In genomic region chr11:4001603-4002002, GRCm38 (mm10) we compare ENCODE assay signal across 9 mouse cellular contexts. TPM values are rescaled to one million over a fixed set of nuclear protein-coding genes. Genes with fewer than 3 reads are reported as not detected.
DNase-seq lines count a peak whose midpoint lies in the region; ATAC-seq and TF ChIP-seq lines count a peak whose summit lies in the region.
"Had no signal": no experiment of that assay in that cellular context is flagged by ENCODE, and none has a peak within 500 bp of the region (broad histone marks: within the 10 kb centered on the region; RNA-seq: fewer than 3 reads in every experiment).

No protein-coding gene starts in this region.

- H3K9ac ChIP-seq in kidney, postnatal 0 days (ENCODE audit: low read depth, low read length), result no peak overlapping the region
- no peak overlapping the region for H3K9ac ChIP-seq in lung, postnatal 0 days (replicated peaks; ENCODE audit: low read depth)

- 7% methylated on average over 5 of the region's 5 CpGs for WGBS in kidney, postnatal 0 days
- 10% methylated on average over 5 of the region's 5 CpGs for WGBS in lung, postnatal 0 days

- DNase-seq in urinary bladder, adult 2 months (ENCODE audit: low spot score), result peak; percentile 52
- no peak for DNase-seq in urinary bladder, postnatal 10 days (ENCODE audit: low spot score)
- DNase-seq in fibroblast of lung, adult 2 months (ENCODE audit: low read depth), result peak; percentile 33
- peak; percentile 75 for DNase-seq in kidney, postnatal 0 days (ENCODE audit: low spot score)
- peak; percentile 73 for DNase-seq in lung, postnatal 0 days (ENCODE audit: low spot score)
- peak; percentile 64 for DNase-seq in right cerebral cortex, adult 18-20 months

- no peak for ATAC-seq in kidney, postnatal 0 days (replicated peaks; ENCODE audit: low FRiP score, low read depth)
- ATAC-seq in lung, postnatal 0 days, result peak; percentile 57
- no peak for ATAC-seq in inflammation-experienced regulatory T-cells, adult 6 months

- H3K9me3 ChIP-seq in kidney, postnatal 0 days (replicated peaks; ENCODE audit: low read length), result no peaks in the 10 kb centered on the region
- H3K9me3 ChIP-seq in lung, postnatal 0 days (ENCODE audit: low read length), result no peaks in the 10 kb centered on the region

- H3K36me3 ChIP-seq in kidney, postnatal 0 days (ENCODE audit: insufficient read depth, low read length), result no peaks in the 10 kb centered on the region
- no peaks in the 10 kb centered on the region for H3K36me3 ChIP-seq in lung, postnatal 0 days (ENCODE audit: insufficient read depth, low read length)

- peak; percentile 63 for TF ChIP-seq CTCF in bone marrow macrophage, adult 2 months (IDR thresholded peaks at IDR 0.05; ENCODE audit: low read depth, low read length)
- peak; percentile 85 for TF ChIP-seq CTCF in kidney, postnatal 0 days (IDR thresholded peaks at IDR 0.05; ENCODE audit: low read depth)
- TF ChIP-seq CTCF in lung, postnatal 0 days (IDR thresholded peaks at IDR 0.05), result peak; percentile 85

- no peak overlapping the region for H3K4me2 ChIP-seq in kidney, postnatal 0 days (ENCODE audit: low read length)
- no peak overlapping the region for H3K4me2 ChIP-seq in lung, postnatal 0 days (replicated peaks; ENCODE audit: low read depth, low read length)

- TF ChIP-seq EP300 in lung, postnatal 0 days (IDR thresholded peaks at IDR 0.05), result no peak

- TF ChIP-seq POLR2A in bone marrow macrophage, adult 2 months (IDR thresholded peaks at IDR 0.05; ENCODE audit: borderline replicate concordance, low read depth, low read length), result no peak

- H3K27me3 ChIP-seq in kidney, postnatal 0 days (ENCODE audit: insufficient read depth, low read length), result peaks cover 37% of the 10 kb centered on the region
- peaks cover 23% of the 10 kb centered on the region for H3K27me3 ChIP-seq in lung, postnatal 0 days (replicated peaks; ENCODE audit: insufficient read depth, low read length)

- 0 out of 2 replicates have a peak, but pooled peaks cover 3% of the 10 kb centered on the region for H3K4me1 ChIP-seq in bone marrow macrophage, adult 2 months (ENCODE audit: control insufficient read depth, insufficient read depth, low read length)
- peaks cover 10% of the 10 kb centered on the region for H3K4me1 ChIP-seq in kidney, postnatal 0 days (replicated peaks; ENCODE audit: insufficient read depth, low read length)
- H3K4me1 ChIP-seq in lung, postnatal 0 days (ENCODE audit: insufficient read depth, low read depth, low read length), result no peaks in the 10 kb centered on the region

- no peak overlapping the region for H3K4me3 ChIP-seq in bone marrow macrophage, adult 2 months (ENCODE audit: insufficient read depth, low read length)
- H3K4me3 ChIP-seq in kidney, postnatal 0 days (replicated peaks; ENCODE audit: low read depth, low read length), result no peak overlapping the region
- H3K4me3 ChIP-seq in lung, postnatal 0 days (ENCODE audit: low read depth, low read length), result no peak overlapping the region

- no peak overlapping the region for H3K27ac ChIP-seq in bone marrow macrophage, adult 2 months (ENCODE audit: insufficient read depth, low read depth, low read length)
- no peak overlapping the region for H3K27ac ChIP-seq in kidney, postnatal 0 days
- H3K27ac ChIP-seq in lung, postnatal 0 days (ENCODE audit: low read length), result no peak overlapping the region

RNA-seq across cellular contexts. Expression of gene Gal3st1, which starts 18.2 kb away (rescaled TPM):
- polyA plus RNA-seq in urinary bladder, adult 2 months (2012; rRNA removed), result 5.5 and 6.9 TPM in 2 replicates
- not detected in 2 replicates for polyA plus RNA-seq in bone marrow macrophage, adult 2 months (2012; ENCODE audit: insufficient read depth, insufficient read length, missing spikeins)
- polyA plus RNA-seq in kidney, postnatal 0 days (2015; fragmentation: Nextera tagmentation; extraction: Ambion mirVana), result 26.2 and 30.3 TPM in 2 replicates
- 20.5 and 21.1 TPM in 2 replicates for polyA plus RNA-seq in lung, postnatal 0 days (2015; fragmentation: Nextera tagmentation; extraction: Ambion mirVana)
- not detected for polyA plus RNA-seq in inflammation-experienced regulatory T-cells, adult 6 months (2017; shearing (Covaris generic))

RNA-seq across cellular contexts. Expression of gene 4930556J24Rik, which starts 25.0 kb away (rescaled TPM):
- polyA plus RNA-seq in urinary bladder, adult 2 months (2012; rRNA removed), result 0.04 TPM in 1 of 2 replicates, not detected in the other
- not detected in 2 replicates for polyA plus RNA-seq in bone marrow macrophage, adult 2 months (2012; ENCODE audit: insufficient read depth, insufficient read length, missing spikeins)
- 0.61 and 1.2 TPM in 2 replicates for polyA plus RNA-seq in kidney, postnatal 0 days (2015; fragmentation: Nextera tagmentation; extraction: Ambion mirVana)
- not detected in 2 replicates for polyA plus RNA-seq in lung, postnatal 0 days (2015; fragmentation: Nextera tagmentation; extraction: Ambion mirVana)
- under 1 TPM in 1 of 3 experiments, not detected in 2; 0.50 TPM for polyA plus RNA-seq in inflammation-experienced regulatory T-cells, adult 6 months (2017; shearing (Covaris generic))
- polyA plus RNA-seq: gonadal fat pad, adult 2 months had no signal

RNA-seq across cellular contexts. Expression of gene Sec14l4, which starts 29.7 kb away (rescaled TPM):
- polyA plus RNA-seq in urinary bladder, adult 2 months (2012; rRNA removed), result 0.15 and 0.21 TPM in 2 replicates
- polyA plus RNA-seq in bone marrow macrophage, adult 2 months (2012; ENCODE audit: insufficient read depth, insufficient read length, missing spikeins), result not detected in 2 replicates
- polyA plus RNA-seq in kidney, postnatal 0 days (2015; fragmentation: Nextera tagmentation; extraction: Ambion mirVana), result not detected in 2 replicates
- polyA plus RNA-seq in lung, postnatal 0 days (2015; fragmentation: Nextera tagmentation; extraction: Ambion mirVana), result 28.0 and 35.9 TPM in 2 replicates
- not detected for polyA plus RNA-seq in inflammation-experienced regulatory T-cells, adult 6 months (2017; shearing (Covaris generic))

RNA-seq across cellular contexts. Expression of gene Pes1, which starts 37.8 kb away (rescaled TPM):
- 42.4 and 43.1 TPM in 2 replicates for polyA plus RNA-seq in urinary bladder, adult 2 months (2012; rRNA removed)
- 58.8 and 73.7 TPM in 2 replicates for polyA plus RNA-seq in bone marrow macrophage, adult 2 months (2012; ENCODE audit: insufficient read depth, insufficient read length, missing spikeins)
- polyA plus RNA-seq in kidney, postnatal 0 days (2015; fragmentation: Nextera tagmentation; extraction: Ambion mirVana), result 55.0 and 61.7 TPM in 2 replicates
- 34.2 and 38.3 TPM in 2 replicates for polyA plus RNA-seq in lung, postnatal 0 days (2015; fragmentation: Nextera tagmentation; extraction: Ambion mirVana)
- polyA plus RNA-seq in inflammation-experienced regulatory T-cells, adult 6 months (2017; shearing (Covaris generic)), result 10 to 100 TPM; 51.8 to 88.6 (median 72.7) TPM

Comparison
In these comparisons a context has a peak if more than half of its experiments do, and no peak if none do; other contexts are left out.
1. RNA of gene Sec14l4, which starts 29.7 kb away (polyA plus RNA-seq): 28.0 to 35.9 TPM in lung, postnatal 0 days; not detected in bone marrow macrophage, adult 2 months, 0.15 to 0.21 TPM in urinary bladder, adult 2 months, not detected in kidney, postnatal 0 days and not detected in inflammation-experienced regulatory T-cells, adult 6 months; every median in the first group is over 10 times any median in the second.
2. Peak in every context shown above with its lines, with median percentiles within 50 percentile points of each other: CTCF ChIP-seq.